Mouse (Mus musculus) liver, embryonic 14.5 days (tissue): ENCODE results near the gene Fastkd3.

Source experiments
- CTCF ChIP-seq: IDR thresholded peaks from 2 replicates; pipeline ENCODE4 v1.5.1; 2016; ENCODE audit warnings: antibody characterized with exemption, low read depth, control low read depth
- EP300 ChIP-seq: IDR thresholded peaks from 2 replicates; pipeline ENCODE4 v1.6.1; 2016; ENCODE audit warnings: antibody characterized with exemption, low read depth

GRCm38 (mm10) chr13:68603085-68603484, 21.1 kb downstream of the Fastkd3 start:
- no peak for TF ChIP-seq CTCF
- no peak for TF ChIP-seq EP300
